Comparison of ENCODE assay signal across 36 mouse cellular contexts in genomic region chr15:8576975-8577374, GRCm38 (mm10). TPM values are rescaled to one million over a fixed set of nuclear protein-coding genes. Genes with fewer than 3 reads are reported as not detected.
"Had no signal": no experiment of that assay in that cellular context is flagged by ENCODE, and none has a peak within 500 bp of the region (broad histone marks: within the 10 kb centered on the region; RNA-seq: fewer than 3 reads in every experiment).

No protein-coding gene starts in this region.

- H3K4me3 ChIP-seq: gastrocnemius, adult 2 months; heart, adult 2 months; heart, embryonic 13.5 days; heart, embryonic 15.5 days; hindbrain, embryonic 10.5 days; hindbrain, embryonic 12.5 days; intestine, embryonic 15.5 days; limb, embryonic 13.5 days; limb, embryonic 15.5 days; liver, embryonic 12.5 days had no signal

- H3K27ac ChIP-seq: gastrocnemius, adult 2 months; heart, adult 2 months; heart, embryonic 13.5 days; heart, embryonic 15.5 days; hindbrain, embryonic 10.5 days; hindbrain, embryonic 12.5 days; hindbrain, embryonic 14.5 days; intestine, embryonic 15.5 days; limb, embryonic 13.5 days; limb, embryonic 15.5 days; liver, embryonic 12.5 days; liver, embryonic 14.5 days had no signal

- H3K27me3 ChIP-seq: heart, embryonic 15.5 days; intestine, embryonic 15.5 days had no signal

- H3K9ac ChIP-seq: heart, embryonic 13.5 days; heart, embryonic 15.5 days; hindbrain, embryonic 12.5 days; hindbrain, embryonic 14.5 days; intestine, embryonic 15.5 days; limb, embryonic 13.5 days; limb, embryonic 15.5 days; liver, embryonic 12.5 days; liver, embryonic 14.5 days had no signal

- H3K4me2 ChIP-seq: heart, embryonic 11.5 days; heart, embryonic 13.5 days; heart, embryonic 15.5 days; hindbrain, embryonic 12.5 days; hindbrain, embryonic 14.5 days; intestine, embryonic 15.5 days; limb, embryonic 13.5 days; limb, embryonic 15.5 days; liver, embryonic 12.5 days had no signal

- H3K9me3 ChIP-seq: heart, embryonic 13.5 days; heart, embryonic 15.5 days; hindbrain, embryonic 10.5 days; hindbrain, embryonic 12.5 days; intestine, embryonic 15.5 days; limb, embryonic 13.5 days; limb, embryonic 15.5 days; liver, embryonic 12.5 days had no signal

- DNase-seq: gastrocnemius, postnatal 25 days had no signal

- H3K4me1 ChIP-seq: heart, embryonic 13.5 days; heart, embryonic 15.5 days; hindbrain, embryonic 12.5 days; intestine, embryonic 15.5 days; limb, embryonic 13.5 days; limb, embryonic 15.5 days; liver, embryonic 12.5 days had no signal

- H3K36me3 ChIP-seq: heart, embryonic 13.5 days; heart, embryonic 15.5 days; hindbrain, embryonic 10.5 days; hindbrain, embryonic 12.5 days; intestine, embryonic 15.5 days; limb, embryonic 13.5 days; limb, embryonic 15.5 days; liver, embryonic 12.5 days had no signal

RNA-seq across cellular contexts. Expression of gene Gm2310, which starts 57.2 kb away (rescaled TPM):
- total RNA-seq: gastrocnemius, adult 2 months; gastrocnemius, postnatal 10 days; gastrocnemius, postnatal 25 days; gastrocnemius, postnatal 4 days; granulocyte monocyte progenitor cell, adult 5-6 weeks; heart, adult 2 months; heart, postnatal 25 days; heart, postnatal 4 days; layer of hippocampus, adult 18-20 months; layer of hippocampus, adult 8-10 months; layer of hippocampus, postnatal 14 days; layer of hippocampus, postnatal 36 days; left cerebral cortex, adult 18-20 months; left cerebral cortex, adult 8-10 months; left cerebral cortex, postnatal 10 days; left cerebral cortex, postnatal 25 days; left cerebral cortex, postnatal 4 days; liver, adult 2 months had no signal
- polyA plus RNA-seq: heart, adult 2 months; heart, embryonic 11.5 days; heart, embryonic 13.5 days; heart, embryonic 15.5 days; heart, postnatal 0 days; hindbrain, embryonic 10.5 days; hindbrain, embryonic 12.5 days; hindbrain, embryonic 14.5 days; hindbrain, embryonic 16.5 days; intestine, embryonic 15.5 days; intestine, postnatal 0 days; kidney, embryonic 14.5 days; kidney, embryonic 16.5 days; large intestine, adult 2 months; limb, embryonic 11.5 days; limb, embryonic 13.5 days; limb, embryonic 15.5 days; liver, adult 2 months; liver, embryonic 12.5 days; liver, embryonic 14.5 days had no signal
